Mouse (Mus musculus): ENCODE measurements around the gene Lhx4. TPM values are rescaled to one million over a fixed set of nuclear protein-coding genes. Genes with fewer than 3 reads are reported as not detected.

Gene Lhx4
- polyA plus RNA-seq, 1 experiment from 2014 or later = not detected

GRCm38 (mm10) chr1:155693443-155693842 is 58.0 kb downstream of the Lhx4 start:
- no peak for ATAC-seq (ENCODE audit: low read depth)
- WGBS (ENCODE audit: insufficient replicate concordance) = 72% methylated on average over 5 of the region's 5 CpGs
- Histone ChIP-seq H3K4me3 (ENCODE audit: low read depth, low read length) (no peak overlapping the region), H3K27ac (ENCODE audit: low read length) (no peak overlapping the region), H3K4me2 (ENCODE audit: low read depth, low read length) (no peak overlapping the region), H3K36me3 (ENCODE audit: control insufficient read depth, insufficient read depth) (no peaks in the 10 kb centered on the region), H3K27me3 (ENCODE audit: control insufficient read depth, insufficient read depth, low read depth, low read length) (no peaks in the 10 kb centered on the region), H3K9ac (ENCODE audit: low read depth, low read length) (no peak overlapping the region), H3K4me1 (ENCODE audit: control insufficient read depth, low read depth, low read length) (no peaks in the 10 kb centered on the region), H3K9me3 (replicated peaks; ENCODE audit: control insufficient read depth, low read length) (no peaks in the 10 kb centered on the region)

- no peak overlapping the region for H3K9ac ChIP-seq (ENCODE audit: low read depth, low read length)
- 81% methylated on average over 11 of the region's 11 CpGs for WGBS (ENCODE audit: insufficient replicate concordance)
- no peak overlapping the region for H3K4me2 ChIP-seq (ENCODE audit: low read depth, low read length)
- no peak for ATAC-seq (ENCODE audit: low read depth)
- H3K27ac ChIP-seq (ENCODE audit: low read length) = no peak overlapping the region
- H3K27me3 ChIP-seq (ENCODE audit: control insufficient read depth, insufficient read depth, low read depth, low read length) = no peaks in the 10 kb centered on the region
- H3K4me1 ChIP-seq (ENCODE audit: control insufficient read depth, low read depth, low read length) = no peaks in the 10 kb centered on the region
- H3K4me3 ChIP-seq (ENCODE audit: low read depth, low read length) = no peak overlapping the region
- no peaks in the 10 kb centered on the region for H3K9me3 ChIP-seq (replicated peaks; ENCODE audit: control insufficient read depth, low read length)
- H3K36me3 ChIP-seq (ENCODE audit: control insufficient read depth, insufficient read depth) = no peaks in the 10 kb centered on the region
These were observed 58.5 kb downstream of the Lhx4 start for GRCm38 (mm10) chr1:155693026-155693425.

GRCm38 (mm10) chr1:155692230-155692629 is 59.3 kb downstream of the Lhx4 start:
- WGBS (ENCODE audit: insufficient replicate concordance) = 71% methylated on average over 6 of the region's 6 CpGs
- Histone ChIP-seq H3K4me1 (ENCODE audit: control insufficient read depth, low read depth, low read length) (no peaks in the 10 kb centered on the region), H3K9ac (ENCODE audit: low read depth, low read length) (no peak overlapping the region), H3K4me3 (ENCODE audit: low read depth, low read length) (no peak overlapping the region), H3K36me3 (ENCODE audit: control insufficient read depth, insufficient read depth) (no peaks in the 10 kb centered on the region), H3K27ac (ENCODE audit: low read length) (no peak overlapping the region), H3K27me3 (ENCODE audit: control insufficient read depth, insufficient read depth, low read depth, low read length) (no peaks in the 10 kb centered on the region), H3K4me2 (ENCODE audit: low read depth, low read length) (no peak overlapping the region), H3K9me3 (replicated peaks; ENCODE audit: control insufficient read depth, low read length) (no peaks in the 10 kb centered on the region)
- no peak for ATAC-seq (ENCODE audit: low read depth)

- no peak overlapping the region for H3K4me3 ChIP-seq (ENCODE audit: low read depth, low read length)
- no peaks in the 10 kb centered on the region for H3K4me1 ChIP-seq (ENCODE audit: control insufficient read depth, low read depth, low read length)
- no peak overlapping the region for H3K4me2 ChIP-seq (ENCODE audit: low read depth, low read length)
- no peaks in the 10 kb centered on the region for H3K9me3 ChIP-seq (replicated peaks; ENCODE audit: control insufficient read depth, low read length)
- WGBS (ENCODE audit: insufficient replicate concordance) = 78% methylated on average over 5 of the region's 5 CpGs
- no peaks in the 10 kb centered on the region for H3K36me3 ChIP-seq (ENCODE audit: control insufficient read depth, insufficient read depth)
- H3K9ac ChIP-seq (ENCODE audit: low read depth, low read length) = no peak overlapping the region
- no peak overlapping the region for H3K27ac ChIP-seq (ENCODE audit: low read length)
- ATAC-seq (ENCODE audit: low read depth) = no peak
- H3K27me3 ChIP-seq (ENCODE audit: control insufficient read depth, insufficient read depth, low read depth, low read length) = no peaks in the 10 kb centered on the region
These were observed 61.9 kb downstream of the Lhx4 start for GRCm38 (mm10) chr1:155689558-155689957.

GRCm38 (mm10) chr1:155689141-155689540 is 62.3 kb downstream of the Lhx4 start:
- no peaks in the 10 kb centered on the region for H3K9me3 ChIP-seq (replicated peaks; ENCODE audit: control insufficient read depth, low read length)
- no peak overlapping the region for H3K27ac ChIP-seq (ENCODE audit: low read length)
- H3K36me3 ChIP-seq (ENCODE audit: control insufficient read depth, insufficient read depth) = no peaks in the 10 kb centered on the region
- H3K4me1 ChIP-seq (ENCODE audit: control insufficient read depth, low read depth, low read length) = no peaks in the 10 kb centered on the region
- no peak overlapping the region for H3K4me3 ChIP-seq (ENCODE audit: low read depth, low read length)
- H3K9ac ChIP-seq (ENCODE audit: low read depth, low read length) = no peak overlapping the region
- no peak for ATAC-seq (ENCODE audit: low read depth)
- H3K27me3 ChIP-seq (ENCODE audit: control insufficient read depth, insufficient read depth, low read depth, low read length) = no peaks in the 10 kb centered on the region
- WGBS (ENCODE audit: insufficient replicate concordance) = 64% methylated on average over 4 of the region's 4 CpGs
- H3K4me2 ChIP-seq (ENCODE audit: low read depth, low read length) = no peak overlapping the region

- Histone ChIP-seq H3K4me2 (ENCODE audit: low read depth, low read length) (no peak overlapping the region), H3K9me3 (replicated peaks; ENCODE audit: control insufficient read depth, low read length) (no peaks in the 10 kb centered on the region), H3K9ac (ENCODE audit: low read depth, low read length) (no peak overlapping the region), H3K27me3 (ENCODE audit: control insufficient read depth, insufficient read depth, low read depth, low read length) (no peaks in the 10 kb centered on the region), H3K27ac (ENCODE audit: low read length) (no peak overlapping the region), H3K4me1 (ENCODE audit: control insufficient read depth, low read depth, low read length) (no peaks in the 10 kb centered on the region), H3K36me3 (ENCODE audit: control insufficient read depth, insufficient read depth) (no peaks in the 10 kb centered on the region), H3K4me3 (ENCODE audit: low read depth, low read length) (no peak overlapping the region)
- WGBS (ENCODE audit: insufficient replicate concordance) = 76% methylated on average over 15 of the region's 15 CpGs
- ATAC-seq (ENCODE audit: low read depth) = no peak
These were observed 64.7 kb downstream of the Lhx4 start for GRCm38 (mm10) chr1:155686816-155687215.

GRCm38 (mm10) chr1:155681116-155681799 is 70.2 kb downstream of the Lhx4 start:
- H3K4me3 ChIP-seq (ENCODE audit: low read depth, low read length) = no peak overlapping the region
- no peaks in the 10 kb centered on the region for H3K36me3 ChIP-seq (ENCODE audit: control insufficient read depth, insufficient read depth)
- H3K4me1 ChIP-seq (ENCODE audit: control insufficient read depth, low read depth, low read length) = no peaks in the 10 kb centered on the region
- H3K9ac ChIP-seq (ENCODE audit: low read depth, low read length) = no peak overlapping the region
- H3K27ac ChIP-seq (ENCODE audit: low read length) = no peak overlapping the region
- ATAC-seq (ENCODE audit: low read depth) = no peak
- WGBS (ENCODE audit: insufficient replicate concordance) = 75% methylated on average over 10 of the region's 10 CpGs
- H3K27me3 ChIP-seq (ENCODE audit: control insufficient read depth, insufficient read depth, low read depth, low read length) = no peaks in the 10 kb centered on the region
- no peak overlapping the region for H3K4me2 ChIP-seq (ENCODE audit: low read depth, low read length)
- no peaks in the 10 kb centered on the region for H3K9me3 ChIP-seq (replicated peaks; ENCODE audit: control insufficient read depth, low read length)

- no peak for ATAC-seq (ENCODE audit: low read depth)
- Histone ChIP-seq H3K9ac (ENCODE audit: low read depth, low read length) (no peak overlapping the region), H3K4me2 (ENCODE audit: low read depth, low read length) (no peak overlapping the region), H3K9me3 (replicated peaks; ENCODE audit: control insufficient read depth, low read length) (no peaks in the 10 kb centered on the region), H3K4me1 (ENCODE audit: control insufficient read depth, low read depth, low read length) (no peaks in the 10 kb centered on the region), H3K36me3 (ENCODE audit: control insufficient read depth, insufficient read depth) (no peaks in the 10 kb centered on the region), H3K27ac (ENCODE audit: low read length) (no peak overlapping the region), H3K27me3 (ENCODE audit: control insufficient read depth, insufficient read depth, low read depth, low read length) (no peaks in the 10 kb centered on the region), H3K4me3 (ENCODE audit: low read depth, low read length) (no peak overlapping the region)
- WGBS (ENCODE audit: insufficient replicate concordance) = 82% methylated on average over 6 of the region's 6 CpGs
These were observed 75.9 kb downstream of the Lhx4 start for GRCm38 (mm10) chr1:155675570-155675969.

GRCm38 (mm10) chr1:155663994-155664393 is 87.5 kb downstream of the Lhx4 start:
- no peak overlapping the region for H3K27ac ChIP-seq (ENCODE audit: low read length)
- WGBS (ENCODE audit: insufficient replicate concordance) = 47% methylated on average over 5 of the region's 5 CpGs
- H3K9me3 ChIP-seq (replicated peaks; ENCODE audit: control insufficient read depth, low read length) = no peaks in the 10 kb centered on the region

More at GRCm38 (mm10) chr1:155663994-155664393, 87.5 kb downstream of the Lhx4 start:
- no peaks in the 10 kb centered on the region for H3K27me3 ChIP-seq (ENCODE audit: control insufficient read depth, insufficient read depth, low read depth, low read length)
- no peak overlapping the region for H3K9ac ChIP-seq (ENCODE audit: low read depth, low read length)
- H3K4me3 ChIP-seq (ENCODE audit: low read depth, low read length) = no peak overlapping the region
- ATAC-seq (ENCODE audit: low read depth) = no peak
- no peak overlapping the region for H3K4me2 ChIP-seq (ENCODE audit: low read depth, low read length)
- peaks cover 4% of the 10 kb centered on the region for H3K4me1 ChIP-seq (ENCODE audit: control insufficient read depth, low read depth, low read length)
- H3K36me3 ChIP-seq (ENCODE audit: control insufficient read depth, insufficient read depth) = no peaks in the 10 kb centered on the region
